Mouse (Mus musculus) bone marrow macrophage, adult 2 months (primary cell): ENCODE data around the gene Rbmxl1.

ENCODE experiments used
- CTCF ChIP-seq: IDR thresholded peaks from 2 replicates; pipeline ENCODE4 v1.5.1; 2012; ENCODE audit warnings: low read depth, mild to moderate bottlenecking, low read length, moderate library complexity
- POLR2A ChIP-seq: IDR thresholded peaks from 2 replicates; pipeline ENCODE4 v1.6.1; 2012; ENCODE audit warnings: mild to moderate bottlenecking, low read depth, low read length, borderline replicate concordance

DNA sequence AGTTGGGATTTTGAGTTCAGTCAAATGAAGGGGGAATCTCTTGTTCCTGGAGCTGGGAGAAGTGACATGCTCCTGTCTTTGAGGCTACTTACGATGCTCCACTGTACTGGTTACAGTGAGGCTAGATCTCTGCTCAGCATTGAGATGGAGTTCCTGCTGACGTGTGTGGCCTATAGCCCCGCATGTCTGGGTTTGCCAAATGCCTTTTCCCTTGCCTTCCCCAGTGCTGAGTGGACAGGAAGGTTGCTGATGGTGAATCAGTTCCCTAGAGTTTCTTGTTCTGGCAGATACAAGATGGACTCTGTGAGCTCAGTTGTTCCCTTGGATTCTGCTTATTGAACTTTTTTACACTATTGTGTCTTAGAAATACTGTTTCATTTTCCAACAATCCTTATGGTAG, 2.2 kb upstream of the Rbmxl1 start:
- TF ChIP-seq CTCF (no peak), POLR2A (no peak)
